Mouse (Mus musculus) liver, embryonic 14.5 days (tissue): ENCODE results near the gene Lrrc43.

Experiments
- CTCF ChIP-seq: IDR thresholded peaks from 2 replicates; pipeline ENCODE4 v1.5.1; 2016; ENCODE audit warnings: antibody characterized with exemption, low read depth, control low read depth
- EP300 ChIP-seq: IDR thresholded peaks from 2 replicates; pipeline ENCODE4 v1.6.1; 2016; ENCODE audit warnings: antibody characterized with exemption, low read depth

GRCm38 (mm10) chr5:123525281-123525680, 36.2 kb downstream of the Lrrc43 start, which contains the start of gene Gm49027:
- TF ChIP-seq CTCF (no peak), EP300 (no peak)
